Mouse (Mus musculus) embryonic facial prominence, embryonic 14.5 days (tissue): ENCODE measurements around the gene Cxcl10. TPM values are rescaled to one million over a fixed set of nuclear protein-coding genes. Genes with fewer than 3 reads are reported as not detected.
"Not testable (repeated sequence)": the region's sequence is repeated elsewhere in the genome, so short reads cannot be mapped to it uniquely, and the experiment has no call there.

ENCODE experiments used
- ATAC-seq: fragments of 200-750 bp; cut with Nextera tagmentation; 2 replicates; pipeline ENCODE4 v1.8.0; 2017; ENCODE audit warnings: low read depth, moderate number of reproducible peaks, moderate TSS enrichment
- DNase-seq: peaks from one replicate; pipeline ENCODE4 v3.0.0-alpha.2; 2015; ENCODE audit warnings: low spot score
- H3K27ac ChIP-seq: fragments of 300-500 bp; sonication (generic); replicated peaks from 2 replicates; pipeline ENCODE4 v1.5.1; 2014; ENCODE audit warnings: low read depth, mild to moderate bottlenecking, low read length, moderate library complexity
- H3K27me3 ChIP-seq: fragments of 300-500 bp; sonication (generic); replicated peaks from 2 replicates; pipeline ENCODE4 v1.6.1; 2014; ENCODE audit warnings: low read length; ENCODE audit not compliant: control insufficient read depth, insufficient read depth
- H3K36me3 ChIP-seq: fragments of 300-500 bp; sonication (generic); 2 replicates; pipeline ENCODE4 v1.6.1; 2014; ENCODE audit warnings: low read length, mixed read lengths; ENCODE audit not compliant: control insufficient read depth, insufficient read depth
- H3K4me1 ChIP-seq: fragments of 300-500 bp; sonication (generic); 2 replicates; pipeline ENCODE4 v1.6.1; 2014; ENCODE audit warnings: antibody characterized with exemption, low read length; ENCODE audit not compliant: control insufficient read depth, insufficient read depth
- H3K4me2 ChIP-seq: fragments of 300-500 bp; sonication (generic); 2 replicates; pipeline ENCODE4 v1.6.1; 2014; ENCODE audit warnings: low read depth, mild to moderate bottlenecking, low read length, moderate library complexity, mixed read lengths
- H3K4me3 ChIP-seq: fragments of 300-500 bp; sonication (generic); 2 replicates; pipeline ENCODE4 v1.5.1; 2014; ENCODE audit warnings: low read depth, mild to moderate bottlenecking, low read length
- H3K9ac ChIP-seq: fragments of 300-500 bp; sonication (generic); 2 replicates; pipeline ENCODE4 v1.6.1; 2014; ENCODE audit warnings: low read depth, mild to moderate bottlenecking, low read length, moderate library complexity, mixed read lengths
- H3K9me3 ChIP-seq: fragments of 300-500 bp; sonication (generic); 2 replicates; pipeline ENCODE4 v1.6.1; 2016; ENCODE audit warnings: low read length; ENCODE audit not compliant: control insufficient read depth
- WGBS: fragments of 180-500 bp; shearing (Covaris S2); extraction: QIAGEN DNeasy Blood & Tissue Kit; methylation state at CpG from one replicate; pipeline ENCODE4 v1.1.7; 2014; 5-methylcytosine and 5-hydroxymethylcytosine counted together
- polyA plus RNA-seq: library from polyadenylated mRNA; unstranded; fragments of >200 nt; fragmentation: Nextera tagmentation; extraction: Ambion mirVana; gene quantifications from 2 replicates; pipeline ENCODE4 v1.2.1, GENCODE M21; 2014

Cxcl10 gene
- polyA plus RNA-seq, 1 experiment from 2014 or later = 1.9 TPM

DNA sequence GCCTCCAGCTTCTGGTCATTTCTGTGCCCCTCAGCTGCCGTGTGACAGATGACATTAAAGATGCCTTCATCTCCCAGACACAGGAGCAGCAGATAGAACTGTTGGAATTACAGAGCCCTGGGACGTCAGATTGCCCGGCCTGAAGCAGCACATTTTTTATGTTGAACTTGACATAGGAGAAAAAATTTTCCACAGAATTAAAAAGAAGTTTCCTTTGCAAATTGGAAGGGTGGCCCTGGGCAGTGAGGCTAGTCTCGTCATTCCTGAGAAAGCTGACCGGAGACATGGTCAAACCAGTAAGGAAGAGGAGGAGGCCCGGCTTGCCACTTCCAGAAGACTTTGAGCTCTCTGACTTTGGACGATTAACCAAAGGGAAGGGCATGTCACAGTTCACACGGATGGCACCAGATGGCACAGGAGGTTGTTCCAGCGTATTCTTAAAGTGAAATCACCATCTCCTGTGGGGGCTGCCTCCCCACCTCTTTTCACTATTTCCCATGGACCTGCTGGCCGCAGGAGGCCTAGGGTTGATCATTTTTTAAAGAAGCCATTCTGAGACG lies 16.5 kb upstream of the Cxcl10 start:
- Histone ChIP-seq H3K36me3 (no peaks in the 10 kb centered on the region), H3K4me2 (no peak overlapping the region), H3K27ac (no peak overlapping the region), H3K9ac (no peak overlapping the region), H3K27me3 (no peaks in the 10 kb centered on the region), H3K4me3 (no peak overlapping the region), H3K9me3 (no peaks in the 10 kb centered on the region), H3K4me1 (0 out of 2 replicates have a peak, but pooled peaks cover 5% of the 10 kb centered on the region)
- 69% methylated on average over 11 of the region's 11 CpGs for WGBS
- ATAC-seq (no peak), DNase-seq (no peak)

DNA sequence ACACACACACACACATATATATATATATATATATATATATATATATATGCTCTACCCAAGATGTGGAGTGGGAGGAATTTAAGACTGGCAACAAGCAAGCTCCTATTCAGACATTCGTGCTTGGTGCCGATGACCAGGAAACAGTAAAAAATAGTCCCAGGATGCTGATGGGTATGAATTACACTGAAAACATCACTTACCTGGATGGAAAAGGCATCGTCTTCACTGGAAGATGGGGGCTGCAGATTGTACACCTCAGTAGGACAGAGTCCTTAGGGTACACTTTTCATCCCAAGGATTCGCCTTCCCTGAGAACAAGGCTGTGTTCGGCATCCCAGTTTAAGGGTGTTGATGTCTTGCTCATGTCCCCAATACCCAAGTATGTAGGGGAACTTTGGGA lies 15.3 kb upstream of the Cxcl10 start:
- Histone ChIP-seq H3K27me3 (no peaks in the 10 kb centered on the region), H3K4me3 (no peak overlapping the region), H3K36me3 (no peaks in the 10 kb centered on the region), H3K9ac (no peak overlapping the region), H3K27ac (no peak overlapping the region), H3K4me2 (no peak overlapping the region), H3K4me1 (0 out of 2 replicates have a peak, but pooled peaks cover 2% of the 10 kb centered on the region), H3K9me3 (no peaks in the 10 kb centered on the region)
- ATAC-seq (no peak), DNase-seq (no peak)
- 90% methylated on average over 5 of the region's 5 CpGs for WGBS

DNA sequence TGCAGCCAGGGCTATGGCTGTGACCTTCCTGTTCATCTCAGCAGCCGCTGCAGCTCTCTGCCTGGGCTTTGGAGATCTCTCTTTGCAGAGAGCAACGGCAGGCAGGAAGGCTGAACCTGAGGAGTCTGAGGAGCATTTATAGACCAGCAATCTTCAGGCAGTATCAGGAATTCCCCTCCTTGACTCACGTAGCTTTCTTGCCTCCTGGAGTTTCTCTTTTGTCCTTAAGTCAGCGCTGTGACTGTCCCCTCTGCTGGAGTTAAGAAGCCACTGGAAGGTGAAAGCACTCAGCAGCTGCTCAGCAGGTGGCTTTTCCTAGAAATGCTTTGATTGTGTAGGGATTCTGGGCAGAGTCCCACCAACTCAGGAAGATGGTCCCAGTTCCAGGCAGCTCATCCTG lies 14.5 kb upstream of the Cxcl10 start:
- 8% methylated on average over 4 of the region's 4 CpGs for WGBS
- no peak for ATAC-seq

DNA sequence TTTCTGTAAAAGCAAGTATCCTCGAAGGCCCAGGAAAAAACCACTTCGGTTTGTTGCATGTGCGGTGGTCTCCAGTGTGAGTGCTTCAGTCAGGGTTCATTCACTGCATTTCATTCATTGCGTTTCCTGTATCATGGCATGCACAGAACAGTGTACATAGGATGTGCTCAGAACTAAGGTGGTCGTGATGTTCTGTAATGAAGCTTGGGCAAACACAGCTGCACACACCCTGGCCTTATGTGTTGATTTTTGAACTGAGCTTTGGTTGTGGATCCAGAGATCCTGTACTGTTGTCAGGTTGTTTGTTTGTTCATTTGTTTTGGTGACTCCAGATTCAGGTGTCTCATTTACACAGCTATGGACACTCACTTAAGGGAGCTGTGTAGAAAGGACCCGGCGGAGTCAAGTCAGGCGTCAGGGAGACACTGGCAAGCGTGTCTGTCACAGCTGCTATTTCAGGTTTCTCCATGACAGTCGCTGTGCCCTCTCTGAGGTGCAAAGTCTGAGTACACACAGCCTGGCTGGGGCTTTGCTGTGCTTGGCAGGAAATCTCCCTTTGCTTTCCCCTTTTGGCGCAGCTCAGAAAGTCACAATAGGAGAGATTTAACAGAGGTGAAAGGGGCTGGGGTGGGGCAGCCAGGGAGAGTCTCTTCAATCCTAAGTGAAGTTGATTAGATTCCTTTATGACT lies 10.2 kb upstream of the Cxcl10 start:
- ATAC-seq (no peak), DNase-seq (no peak)
- Histone ChIP-seq H3K9me3 (no peaks in the 10 kb centered on the region), H3K27ac (no peak overlapping the region), H3K4me3 (no peak overlapping the region), H3K27me3 (no peaks in the 10 kb centered on the region), H3K9ac (no peak overlapping the region), H3K36me3 (no peaks in the 10 kb centered on the region), H3K4me1 (no peaks in the 10 kb centered on the region), H3K4me2 (no peak overlapping the region)
- WGBS = 77% methylated on average over 11 of the region's 11 CpGs

More for the DNA sequence above, 14.5 kb upstream of the Cxcl10 start:
- no peaks in the 10 kb centered on the region for H3K27me3 ChIP-seq
- H3K9me3 ChIP-seq = no peaks in the 10 kb centered on the region
- H3K4me1 ChIP-seq = no peaks in the 10 kb centered on the region
- H3K4me2 ChIP-seq = no peak overlapping the region
- H3K27ac ChIP-seq = no peak overlapping the region
- no peaks in the 10 kb centered on the region for H3K36me3 ChIP-seq
- H3K4me3 ChIP-seq = no peak overlapping the region
- H3K9ac ChIP-seq = no peak overlapping the region
- DNase-seq = no peak

DNA sequence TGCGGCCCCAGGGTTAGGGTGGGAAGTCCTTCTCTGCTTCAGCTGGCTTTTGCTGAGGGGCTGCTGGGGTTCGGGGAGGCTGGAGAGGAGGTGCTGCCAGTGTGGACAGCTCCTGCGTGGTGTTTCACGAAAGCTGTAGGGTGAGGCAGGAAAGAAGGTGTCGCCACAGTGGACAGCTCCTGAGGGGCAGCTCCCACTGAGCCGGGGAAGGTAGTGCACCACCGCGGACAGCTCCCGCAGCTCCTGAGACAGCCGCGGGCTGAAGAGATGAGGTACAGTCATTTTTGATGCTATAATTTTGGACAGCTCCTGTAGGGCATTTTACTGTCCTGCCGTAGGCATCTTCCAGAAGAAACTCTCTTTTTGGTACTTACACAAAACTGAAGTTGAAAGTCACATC lies 9.3 kb upstream of the Cxcl10 start:
- H3K36me3 ChIP-seq = no peaks in the 10 kb centered on the region
- WGBS = 33% methylated on average over 11 of the region's 12 CpGs
- no peak for ATAC-seq
- DNase-seq = peak; percentile 78
- H3K4me1 ChIP-seq = no peaks in the 10 kb centered on the region
- no peak overlapping the region for H3K27ac ChIP-seq
- H3K4me2 ChIP-seq = no peak overlapping the region
- no peaks in the 10 kb centered on the region for H3K27me3 ChIP-seq
- no peaks in the 10 kb centered on the region for H3K9me3 ChIP-seq
- no peak overlapping the region for H3K9ac ChIP-seq
- H3K4me3 ChIP-seq = no peak overlapping the region

DNA sequence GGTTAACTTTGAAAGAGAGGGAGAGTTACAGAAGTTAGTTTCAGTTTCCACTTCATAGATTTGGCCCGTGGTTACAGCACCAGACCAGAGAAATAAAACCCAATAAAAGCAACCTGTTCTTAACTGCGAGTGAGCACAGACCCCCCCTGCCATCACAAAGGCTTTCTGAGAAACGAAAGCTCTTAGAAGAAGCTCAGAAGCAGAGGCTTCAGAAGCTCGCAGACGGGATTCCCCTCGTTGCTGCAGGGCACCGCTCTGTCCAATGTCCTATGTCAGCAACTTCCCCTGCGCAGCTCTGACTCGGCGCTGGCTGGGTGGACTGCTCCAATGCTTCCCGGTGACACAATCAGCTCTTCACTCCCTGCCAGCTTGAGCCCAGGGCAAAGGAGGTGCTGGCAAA lies 4.8 kb upstream of the Cxcl10 start:
- WGBS = 29% methylated on average over 11 of the region's 11 CpGs
- no peak overlapping the region; the same call in 1 of the 2 replicates for H3K9ac ChIP-seq
- no peak overlapping the region for H3K27ac ChIP-seq
- H3K27me3 ChIP-seq = no peaks in the 10 kb centered on the region
- H3K4me2 ChIP-seq = peak overlapping the region; percentile 45
- ATAC-seq = no peak
- no peaks in the 10 kb centered on the region for H3K36me3 ChIP-seq
- peak overlapping the region; percentile 21 for H3K4me3 ChIP-seq
- no peaks in the 10 kb centered on the region for H3K9me3 ChIP-seq
- no peak for DNase-seq
- no peaks in the 10 kb centered on the region for H3K4me1 ChIP-seq

DNA sequence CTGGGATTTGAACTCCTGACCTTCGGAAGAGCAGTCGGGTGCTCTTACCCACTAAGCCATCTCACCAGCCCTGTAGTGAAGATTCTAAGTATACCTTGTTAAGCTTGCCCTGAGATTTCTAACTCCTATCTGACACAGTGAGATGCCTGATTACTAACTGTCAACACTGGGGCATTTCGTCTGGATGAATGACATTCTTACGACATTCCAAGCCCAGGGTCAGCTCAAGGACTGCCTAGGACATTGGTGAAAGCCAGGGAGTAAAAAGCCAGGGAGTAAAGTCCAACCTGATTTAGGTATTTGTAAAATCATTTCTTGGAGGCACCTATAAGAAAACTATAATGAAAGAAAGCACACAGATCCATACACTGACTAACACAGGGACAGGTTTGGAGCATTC lies 4.0 kb upstream of the Cxcl10 start:
- not testable (repeated sequence) for H3K4me2 ChIP-seq, H3K27me3 ChIP-seq, H3K36me3 ChIP-seq, H3K27ac ChIP-seq, DNase-seq, H3K9me3 ChIP-seq, H3K4me3 ChIP-seq, H3K4me1 ChIP-seq, H3K9ac ChIP-seq, ATAC-seq
- 60% methylated on average over 4 of the region's 4 CpGs for WGBS

DNA sequence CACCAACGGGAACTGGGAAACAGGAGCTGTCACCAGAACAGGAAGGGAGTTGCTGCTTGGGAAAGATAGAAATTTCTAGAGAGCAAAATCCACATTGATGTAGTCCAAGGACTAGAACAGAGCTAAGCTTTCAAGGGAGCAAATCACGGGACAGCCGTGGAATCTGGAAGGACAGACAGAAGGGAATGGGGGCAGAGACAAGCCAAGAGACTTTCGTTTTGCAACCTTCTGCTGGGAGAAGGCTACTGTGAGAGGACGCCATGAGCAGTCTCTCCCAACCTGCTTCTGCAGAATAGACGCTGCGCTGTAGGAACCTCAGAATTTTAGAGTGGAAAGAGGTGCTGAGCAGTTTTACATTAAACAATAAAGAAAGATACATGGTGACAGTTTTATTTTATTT lies 1.0 kb upstream of the Cxcl10 start:
- no peaks in the 10 kb centered on the region for H3K36me3 ChIP-seq
- no peak overlapping the region for H3K27ac ChIP-seq
- H3K4me3 ChIP-seq = no peak overlapping the region
- H3K27me3 ChIP-seq = peaks cover 4% of the 10 kb centered on the region; the same call in 1 of the 2 replicates
- H3K9me3 ChIP-seq = no peaks in the 10 kb centered on the region
- WGBS = 82% methylated on average over 7 of the region's 7 CpGs
- no peaks in the 10 kb centered on the region for H3K4me1 ChIP-seq
- ATAC-seq = no peak
- no peak for DNase-seq
- no peak overlapping the region for H3K9ac ChIP-seq
- H3K4me2 ChIP-seq = no peak overlapping the region

DNA sequence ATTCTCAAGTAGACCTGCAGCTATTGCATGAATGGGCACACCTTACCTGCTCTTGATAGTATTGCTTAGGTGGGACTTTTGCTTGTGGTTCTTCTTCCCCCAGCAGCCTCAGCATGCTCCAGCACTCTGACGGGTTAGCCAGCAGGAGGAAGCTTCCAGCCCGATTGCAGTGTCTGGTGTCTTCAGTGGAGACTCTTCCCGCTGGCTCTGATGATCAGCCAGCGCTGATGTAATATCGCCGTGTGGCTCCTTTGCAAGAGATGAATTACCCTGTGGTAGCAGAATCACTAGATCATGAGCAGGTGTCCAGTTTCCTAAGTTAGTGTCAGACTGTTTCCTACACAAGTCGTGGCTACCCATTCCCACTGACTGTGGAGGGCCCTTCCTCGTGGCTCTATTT lies 3.7 kb downstream of the Cxcl10 start:
- Histone ChIP-seq H3K4me2 (no peak overlapping the region), H3K9me3 (no peaks in the 10 kb centered on the region), H3K4me3 (no peak overlapping the region), H3K36me3 (no peaks in the 10 kb centered on the region), H3K27ac (no peak overlapping the region), H3K9ac (no peak overlapping the region), H3K27me3 (peaks cover 4% of the 10 kb centered on the region; the same call in 1 of the 2 replicates), H3K4me1 (no peaks in the 10 kb centered on the region)
- ATAC-seq = no peak
- no peak for DNase-seq
- 84% methylated on average over 8 of the region's 8 CpGs for WGBS
